Mouse (Mus musculus) forebrain, embryonic 10.5 days (tissue): ENCODE data around the gene Areg. TPM values are rescaled to one million over a fixed set of nuclear protein-coding genes. Genes with fewer than 3 reads are reported as not detected.

Experiments used
- DNase-seq: peaks from one replicate; pipeline ENCODE4 v3.0.0-alpha.2; 2017; ENCODE audit warnings: low spot score; ENCODE audit errors: extremely low spot score
- H3K27ac ChIP-seq: fragments of 300-500 bp; sonication (generic); 2 replicates; pipeline ENCODE4 v1.5.1; 2016; ENCODE audit warnings: mild to moderate bottlenecking
- H3K27me3 ChIP-seq: fragments of 300-500 bp; sonication (generic); 2 replicates; pipeline ENCODE4 v1.6.1; 2016; ENCODE audit warnings: mild to moderate bottlenecking; ENCODE audit not compliant: poor library complexity, severe bottlenecking
- H3K36me3 ChIP-seq: fragments of 300-500 bp; sonication (generic); replicated peaks from 2 replicates; pipeline ENCODE4 v1.6.1; 2016; ENCODE audit warnings: mild to moderate bottlenecking, moderate library complexity
- H3K4me1 ChIP-seq: fragments of 300-500 bp; sonication (generic); 2 replicates; pipeline ENCODE4 v1.6.1; 2016
- H3K4me3 ChIP-seq: fragments of 300-500 bp; sonication (generic); 2 replicates; pipeline ENCODE4 v1.5.1; 2016; ENCODE audit warnings: mild to moderate bottlenecking, moderate library complexity
- H3K9me3 ChIP-seq: fragments of 300-500 bp; sonication (generic); 2 replicates; pipeline ENCODE4 v1.6.1; 2016; ENCODE audit warnings: mild to moderate bottlenecking, moderate library complexity
- WGBS: fragments of 180-500 bp; shearing (Covaris S2); methylation state at CpG from one replicate; pipeline ENCODE4 v1.1.7; 2016; 5-methylcytosine and 5-hydroxymethylcytosine counted together
- polyA plus RNA-seq: library from polyadenylated mRNA; unstranded; fragments of >200 nt; fragmentation: Nextera tagmentation; extraction: Ambion mirVana; gene quantifications from 2 replicates; pipeline ENCODE4 v1.2.1, GENCODE M21; 2016

The Areg gene
- not detected in 2 replicates for polyA plus RNA-seq

DNA sequence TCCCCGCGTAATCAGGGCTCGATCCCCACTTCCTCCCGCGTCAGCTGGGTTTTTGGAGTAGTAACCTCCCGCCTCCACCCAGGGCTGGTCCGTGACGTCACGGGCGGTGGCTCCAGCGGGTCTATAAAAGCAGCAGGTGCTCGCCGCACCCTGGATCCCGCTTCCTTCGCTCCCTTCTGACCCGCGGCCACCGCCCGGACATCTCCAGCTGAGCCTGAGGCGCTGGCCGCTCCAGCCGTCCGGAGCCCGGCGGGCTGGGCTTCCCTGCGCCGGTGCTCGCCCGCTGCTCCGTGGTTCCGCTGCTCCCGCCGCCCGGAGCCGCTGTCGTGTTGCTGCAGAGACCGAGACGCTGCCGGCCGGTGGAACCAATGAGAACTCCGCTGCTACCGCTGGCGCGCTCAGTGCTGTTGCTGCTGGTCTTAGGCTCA, at the start of gene Areg:
Areg (plus strand) TSS at position 154 of the 428 bp plus-strand sequence.
- peaks cover 44% of the 10 kb centered on the region for H3K27me3 ChIP-seq
- no peaks in the 10 kb centered on the region for H3K36me3 ChIP-seq
- peak within 1 kb of the TSS; percentile 63 for H3K27ac ChIP-seq
- H3K4me1 ChIP-seq: peaks cover 11% of the 10 kb centered on the region; the same call in 1 of the 2 replicates
- WGBS: under 1% methylated on average over 44 of the region's 44 CpGs
- peak; percentile 65 for DNase-seq
- H3K4me3 ChIP-seq: peak within 1 kb of the TSS; percentile 67
- no peaks in the 10 kb centered on the region for H3K9me3 ChIP-seq

- Histone ChIP-seq H3K27me3 (no peaks in the 10 kb centered on the region), H3K4me3 (no peak overlapping the region), H3K27ac (no peak overlapping the region), H3K4me1 (no peaks in the 10 kb centered on the region), H3K9me3 (no peaks in the 10 kb centered on the region), H3K36me3 (no peaks in the 10 kb centered on the region)
- 91% methylated on average over 3 of the region's 3 CpGs for WGBS
- no peak for DNase-seq
Observed at GRCm38 (mm10) chr5:91090301-91090700, 49.1 kb upstream of the Areg start.

- Histone ChIP-seq H3K9me3 (no peaks in the 10 kb centered on the region), H3K27ac (no peak overlapping the region), H3K27me3 (no peaks in the 10 kb centered on the region), H3K4me3 (no peak overlapping the region), H3K4me1 (no peaks in the 10 kb centered on the region), H3K36me3 (no peaks in the 10 kb centered on the region)
- WGBS: 92% methylated on average over 10 of the region's 10 CpGs
- no peak for DNase-seq
Observed at GRCm38 (mm10) chr5:91097911-91098614, 41.3 kb upstream of the Areg start.

DNA sequence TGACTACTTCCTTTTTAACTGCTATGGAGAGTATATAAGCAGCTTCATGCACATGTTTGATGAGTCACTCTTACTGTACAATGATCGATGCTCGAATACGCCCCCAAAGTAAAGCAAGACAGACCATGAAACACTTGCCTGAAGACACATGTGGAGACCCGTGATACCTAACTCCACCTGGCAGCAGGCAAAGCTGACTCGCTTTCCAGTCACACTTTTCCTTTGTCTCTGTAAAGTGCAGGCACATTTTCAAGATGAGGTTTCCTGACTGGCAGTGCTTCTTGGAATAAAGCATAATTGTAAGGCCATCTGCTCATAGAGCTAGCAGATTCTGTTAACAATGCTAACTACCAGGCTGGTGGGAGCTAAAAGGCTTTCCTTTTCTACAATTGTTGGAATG, 37.7 kb upstream of the Areg start:
- WGBS: 97% methylated on average over 5 of the region's 5 CpGs
- H3K27ac ChIP-seq: no peak overlapping the region

DNA sequence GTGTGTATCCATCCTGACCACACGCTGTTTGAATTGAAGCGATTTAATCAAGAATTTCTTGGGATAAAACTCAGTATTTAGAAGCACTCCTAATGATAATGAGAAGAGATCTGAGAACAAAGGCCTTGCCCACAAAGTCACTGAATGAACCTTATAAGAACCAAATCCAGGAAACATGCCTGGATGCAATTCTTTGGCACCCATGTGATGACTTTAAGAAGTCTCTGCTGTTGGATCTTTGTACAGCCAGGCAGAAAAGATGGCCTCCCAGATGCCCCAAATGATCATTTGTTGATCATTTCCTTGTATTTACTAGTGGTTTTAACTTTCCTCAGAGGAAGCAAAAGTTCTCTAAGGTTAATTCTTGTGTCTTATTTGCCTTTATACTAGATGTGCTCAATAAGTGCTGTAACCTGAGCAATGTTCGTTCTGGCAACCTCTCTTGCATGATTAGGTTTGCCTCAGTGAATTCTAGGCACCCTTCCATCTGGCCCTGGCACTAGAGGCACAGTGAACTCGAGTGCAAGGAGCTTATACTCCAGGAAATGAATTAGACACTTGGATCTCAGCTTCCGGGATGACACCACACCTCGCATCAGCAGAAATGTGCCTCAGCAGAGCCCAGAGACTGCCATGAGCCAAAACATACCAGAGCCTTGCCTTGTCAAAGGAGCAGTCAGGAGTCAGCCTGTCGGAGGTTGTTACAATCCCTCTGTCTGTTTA, 35.3 kb upstream of the Areg start:
- no peaks in the 10 kb centered on the region for H3K36me3 ChIP-seq
- H3K27me3 ChIP-seq: no peaks in the 10 kb centered on the region
- no peaks in the 10 kb centered on the region for H3K4me1 ChIP-seq
- WGBS: 86% methylated on average over 7 of the region's 7 CpGs
- no peak overlapping the region for H3K4me3 ChIP-seq
- no peaks in the 10 kb centered on the region for H3K9me3 ChIP-seq
- DNase-seq: no peak
- no peak overlapping the region for H3K27ac ChIP-seq

More for the DNA sequence above, 37.7 kb upstream of the Areg start:
- Histone ChIP-seq H3K4me3 (no peak overlapping the region), H3K36me3 (no peaks in the 10 kb centered on the region), H3K4me1 (no peaks in the 10 kb centered on the region), H3K9me3 (no peaks in the 10 kb centered on the region), H3K27me3 (no peaks in the 10 kb centered on the region)
- DNase-seq: no peak

- whole genome bisulfite sequencing: 84% methylated on average over 5 of the region's 5 CpGs
Observed at GRCm38 (mm10) chr5:91106248-91106647, 33.2 kb upstream of the Areg start.

DNA sequence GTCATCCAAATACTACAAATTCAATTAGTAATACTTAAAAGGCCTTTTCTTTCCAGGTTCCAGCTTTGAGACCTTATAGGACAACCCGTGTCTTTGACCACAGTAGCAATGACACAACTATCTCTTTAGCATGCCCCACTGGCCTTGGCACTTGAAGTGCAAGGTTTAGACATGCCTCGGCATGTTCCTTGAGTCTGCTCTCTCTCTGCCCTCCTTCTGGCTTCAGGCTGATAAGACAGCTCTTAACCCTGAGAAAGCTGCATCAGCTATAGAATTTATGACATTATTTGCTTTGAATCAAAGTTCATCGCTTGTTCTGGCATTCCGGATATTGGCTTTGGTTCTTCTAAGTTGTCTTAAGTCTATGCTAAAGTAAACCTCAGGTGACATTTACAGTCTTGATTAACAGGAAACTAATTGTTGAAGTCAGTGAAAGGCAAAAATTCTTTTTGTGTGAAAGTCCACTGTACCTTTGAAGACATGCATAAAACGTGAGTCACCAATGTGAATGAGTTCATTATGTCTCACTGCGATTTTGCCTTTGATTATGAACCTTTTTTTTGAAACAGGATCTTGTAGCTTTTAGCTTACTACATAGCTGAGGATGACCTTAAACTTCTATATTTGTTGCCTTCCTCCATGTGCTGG, 29.3 kb upstream of the Areg start:
- H3K27me3 ChIP-seq: no peaks in the 10 kb centered on the region
- H3K36me3 ChIP-seq: no peaks in the 10 kb centered on the region
- 94% methylated on average over 6 of the region's 6 CpGs for WGBS
- no peak overlapping the region for H3K27ac ChIP-seq
- no peak overlapping the region for H3K4me3 ChIP-seq
- H3K4me1 ChIP-seq: no peaks in the 10 kb centered on the region
- no peak for DNase-seq
- H3K9me3 ChIP-seq: no peaks in the 10 kb centered on the region

More at GRCm38 (mm10) chr5:91106248-91106647, 33.2 kb upstream of the Areg start:
- no peak overlapping the region for H3K4me3 ChIP-seq
- H3K36me3 ChIP-seq: no peaks in the 10 kb centered on the region
- H3K4me1 ChIP-seq: no peaks in the 10 kb centered on the region
- no peak overlapping the region for H3K27ac ChIP-seq
- no peaks in the 10 kb centered on the region for H3K27me3 ChIP-seq
- H3K9me3 ChIP-seq: no peaks in the 10 kb centered on the region
- DNase-seq: no peak

DNA sequence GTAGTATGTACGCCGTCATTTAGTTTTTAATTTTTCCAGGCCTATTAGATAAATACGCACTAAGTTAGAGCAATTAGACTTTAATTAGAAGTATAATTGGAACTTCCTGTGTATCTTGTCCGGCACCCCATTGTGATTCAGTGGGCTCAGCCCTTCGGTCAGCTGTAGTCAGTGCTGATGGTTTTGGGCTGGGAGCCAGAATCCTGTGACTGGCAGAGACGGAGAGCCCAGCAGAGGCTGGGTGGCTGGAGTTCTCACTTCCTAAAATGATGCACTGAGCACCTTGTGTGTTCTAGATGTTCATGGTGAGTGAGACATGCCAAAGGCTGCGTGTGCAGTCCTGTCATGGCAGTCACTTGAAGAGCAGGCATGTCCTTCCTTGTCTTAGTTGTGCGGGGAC, 28.4 kb upstream of the Areg start:
- H3K27me3 ChIP-seq: no peaks in the 10 kb centered on the region
- no peaks in the 10 kb centered on the region for H3K36me3 ChIP-seq
- WGBS: 94% methylated on average over 8 of the region's 8 CpGs
- no peak overlapping the region for H3K27ac ChIP-seq
- H3K4me3 ChIP-seq: no peak overlapping the region
- no peak for DNase-seq
- no peaks in the 10 kb centered on the region for H3K4me1 ChIP-seq
- H3K9me3 ChIP-seq: no peaks in the 10 kb centered on the region

- no peaks in the 10 kb centered on the region for H3K36me3 ChIP-seq
- WGBS: 90% methylated on average over 2 of the region's 2 CpGs
- H3K9me3 ChIP-seq: no peaks in the 10 kb centered on the region
- no peak overlapping the region for H3K4me3 ChIP-seq
- no peaks in the 10 kb centered on the region for H3K4me1 ChIP-seq
- H3K27me3 ChIP-seq: no peaks in the 10 kb centered on the region
- no peak for DNase-seq
- no peak overlapping the region for H3K27ac ChIP-seq
Observed at GRCm38 (mm10) chr5:91113967-91114366, 25.4 kb upstream of the Areg start.

DNA sequence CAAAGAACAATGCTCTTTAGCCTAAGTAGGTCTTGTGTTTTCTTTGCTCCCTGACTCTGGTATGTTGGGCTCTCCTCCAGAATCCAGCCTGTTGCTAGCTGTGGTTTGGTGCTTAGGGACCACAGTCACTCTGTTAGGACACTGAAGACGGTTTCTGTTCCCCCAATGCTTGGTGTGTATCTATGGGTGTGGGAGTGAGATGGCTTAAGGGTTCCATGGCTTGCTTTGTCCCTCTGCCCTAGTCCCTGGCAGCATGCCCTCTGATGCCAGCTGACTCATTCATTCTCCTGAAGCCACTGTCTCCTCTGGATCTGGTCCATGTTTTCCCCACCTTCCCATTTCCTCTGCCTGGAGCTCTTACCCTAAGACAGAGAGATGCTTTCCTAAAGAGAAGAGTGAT, 24.8 kb upstream of the Areg start:
- no peaks in the 10 kb centered on the region for H3K4me1 ChIP-seq
- H3K36me3 ChIP-seq: no peaks in the 10 kb centered on the region
- 94% methylated on average over 1 of the region's 1 CpGs for WGBS
- no peaks in the 10 kb centered on the region for H3K9me3 ChIP-seq
- no peak overlapping the region for H3K4me3 ChIP-seq
- H3K27me3 ChIP-seq: no peaks in the 10 kb centered on the region
- H3K27ac ChIP-seq: no peak overlapping the region
- no peak for DNase-seq

GRCm38 (mm10) chr5:91118618-91119017, 20.8 kb upstream of the Areg start:
- Histone ChIP-seq H3K27me3 (no peaks in the 10 kb centered on the region), H3K4me1 (no peaks in the 10 kb centered on the region), H3K36me3 (no peaks in the 10 kb centered on the region), H3K4me3 (no peak overlapping the region), H3K27ac (no peak overlapping the region), H3K9me3 (no peaks in the 10 kb centered on the region)
- DNase-seq: no peak

DNA sequence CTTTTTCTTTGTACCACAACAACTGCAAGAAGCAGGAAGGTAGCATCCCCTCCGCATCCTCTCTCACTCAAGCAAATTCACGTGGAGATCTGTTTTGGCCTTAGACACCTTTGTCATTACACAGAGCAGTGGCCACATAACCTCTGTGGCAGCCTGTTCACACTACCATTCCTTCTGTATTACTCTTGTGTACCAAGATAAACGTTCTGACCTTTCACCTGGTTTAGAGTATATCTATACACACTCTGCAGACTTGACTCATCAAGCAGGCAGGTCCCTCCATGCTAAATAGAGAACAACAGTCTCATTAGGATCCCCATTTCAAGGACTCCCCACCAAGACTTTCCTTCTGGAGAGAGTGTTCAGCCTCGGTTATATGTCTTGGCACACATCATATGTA, 16.0 kb upstream of the Areg start:
- 83% methylated on average over 4 of the region's 4 CpGs for WGBS
- Histone ChIP-seq H3K4me1 (no peaks in the 10 kb centered on the region), H3K9me3 (no peaks in the 10 kb centered on the region)

DNA sequence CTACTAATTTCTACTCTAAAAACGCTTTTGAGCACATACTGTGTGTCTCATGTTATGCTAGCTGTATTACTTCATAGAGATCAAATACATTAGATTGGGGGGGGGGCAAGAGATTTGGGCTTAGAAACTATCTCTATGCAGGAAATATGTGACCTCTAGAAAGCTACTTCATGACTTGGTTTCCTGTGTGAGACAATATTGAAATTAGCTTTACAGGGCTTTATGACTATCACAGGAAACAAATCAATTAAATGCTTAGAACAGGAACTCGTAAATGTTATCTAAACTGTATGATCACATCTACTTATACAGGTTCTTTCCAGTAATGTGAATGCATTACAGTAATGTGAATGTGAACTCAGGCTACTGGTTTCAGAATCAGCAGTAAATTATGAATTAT, 15.3 kb upstream of the Areg start:
- no peak overlapping the region for H3K4me3 ChIP-seq
- H3K9me3 ChIP-seq: no peaks in the 10 kb centered on the region
- H3K27me3 ChIP-seq: no peaks in the 10 kb centered on the region
- 86% methylated on average over 2 of the region's 2 CpGs for WGBS
- H3K36me3 ChIP-seq: no peaks in the 10 kb centered on the region
- H3K27ac ChIP-seq: no peak overlapping the region
- H3K4me1 ChIP-seq: no peaks in the 10 kb centered on the region
- DNase-seq: no peak

More for the DNA sequence above, 16.0 kb upstream of the Areg start:
- Histone ChIP-seq H3K27me3 (no peaks in the 10 kb centered on the region), H3K27ac (no peak overlapping the region), H3K4me3 (no peak overlapping the region), H3K36me3 (no peaks in the 10 kb centered on the region)
- no peak for DNase-seq
